Mouse (Mus musculus) kidney, embryonic 15.5 days (tissue): ENCODE data around the gene Nav3. TPM values are rescaled to one million over a fixed set of nuclear protein-coding genes. Genes with fewer than 3 reads are reported as not detected.
"Not testable (repeated sequence)": the region's sequence is repeated elsewhere in the genome, so short reads cannot be mapped to it uniquely, and the experiment has no call there.

ENCODE experiments used
- ATAC-seq: fragments of 200-750 bp; cut with Nextera tagmentation; replicated peaks from 2 replicates; pipeline ENCODE4 v1.8.0; 2017; ENCODE audit warnings: moderate TSS enrichment; ENCODE audit not compliant: low FRiP score
- H3K27ac ChIP-seq: fragments of 300-500 bp; sonication (generic); 2 replicates; pipeline ENCODE4 v1.5.1; 2015; ENCODE audit warnings: mild to moderate bottlenecking, inconsistent platforms
- H3K27me3 ChIP-seq: fragments of 300-500 bp; sonication (generic); 2 replicates; pipeline ENCODE4 v1.6.1; 2015; ENCODE audit warnings: inconsistent platforms
- H3K36me3 ChIP-seq: fragments of 300-500 bp; sonication (generic); 2 replicates; pipeline ENCODE4 v1.6.1; 2015; ENCODE audit warnings: inconsistent platforms
- H3K4me1 ChIP-seq: fragments of 300-500 bp; sonication (generic); 2 replicates; pipeline ENCODE4 v1.6.1; 2015; ENCODE audit warnings: inconsistent platforms
- H3K4me2 ChIP-seq: fragments of 300-500 bp; sonication (generic); 2 replicates; pipeline ENCODE4 v1.6.1; 2015; ENCODE audit warnings: moderate library complexity, mild to moderate bottlenecking, inconsistent platforms
- H3K4me3 ChIP-seq: fragments of 300-500 bp; sonication (generic); replicated peaks from 2 replicates; pipeline ENCODE4 v1.5.1; 2015; ENCODE audit warnings: mild to moderate bottlenecking, inconsistent platforms
- H3K9ac ChIP-seq: fragments of 300-500 bp; sonication (generic); 2 replicates; pipeline ENCODE4 v1.6.1; 2015; ENCODE audit warnings: mild to moderate bottlenecking, inconsistent platforms
- H3K9me3 ChIP-seq: fragments of 300-500 bp; sonication (generic); replicated peaks from 2 replicates; pipeline ENCODE4 v1.6.1; 2016; ENCODE audit warnings: inconsistent platforms
- WGBS: fragments of 180-500 bp; shearing (Covaris S2); methylation state at CpG from one replicate; pipeline ENCODE4 v1.1.7; 2015; ENCODE audit warnings: mixed read lengths; 5-methylcytosine and 5-hydroxymethylcytosine counted together
- polyA plus RNA-seq: library from polyadenylated mRNA; unstranded; fragments of >200 nt; fragmentation: Nextera tagmentation; extraction: Ambion mirVana; gene quantifications from 2 replicates; pipeline ENCODE4 v1.2.1, GENCODE M21; 2015

Nav3 gene
- polyA plus RNA-seq, 1 experiment from 2014 or later, result 4.6 TPM

DNA sequence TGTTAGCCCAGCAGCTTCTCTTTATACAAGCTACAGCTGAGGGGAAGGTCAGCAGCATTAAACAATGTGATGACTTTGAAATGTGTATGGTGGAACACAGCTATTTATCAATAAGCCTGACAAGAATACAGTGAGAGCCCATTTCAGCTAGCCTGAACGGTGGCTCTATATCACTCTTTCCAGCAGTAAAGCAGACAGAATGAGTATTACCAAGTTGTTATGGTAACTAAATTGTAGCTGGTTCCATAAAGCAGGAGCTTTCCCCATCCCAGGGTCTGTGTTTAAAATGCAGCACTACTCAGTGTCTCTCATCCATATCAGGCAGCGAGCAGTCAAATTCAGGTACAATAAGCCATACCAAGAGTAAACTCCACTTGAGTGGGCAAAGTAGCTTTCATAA, 27.0 kb downstream of the Nav3 start:
- no peak for ATAC-seq
- H3K4me1 ChIP-seq, result no peaks in the 10 kb centered on the region
- 68% methylated on average over 2 of the region's 2 CpGs for WGBS
- H3K4me3 ChIP-seq, result no peak overlapping the region
- H3K36me3 ChIP-seq, result no peaks in the 10 kb centered on the region
- H3K27me3 ChIP-seq, result no peaks in the 10 kb centered on the region
- H3K27ac ChIP-seq, result no peak overlapping the region
- no peak overlapping the region for H3K9ac ChIP-seq
- no peak overlapping the region for H3K4me2 ChIP-seq
- no peaks in the 10 kb centered on the region for H3K9me3 ChIP-seq

DNA sequence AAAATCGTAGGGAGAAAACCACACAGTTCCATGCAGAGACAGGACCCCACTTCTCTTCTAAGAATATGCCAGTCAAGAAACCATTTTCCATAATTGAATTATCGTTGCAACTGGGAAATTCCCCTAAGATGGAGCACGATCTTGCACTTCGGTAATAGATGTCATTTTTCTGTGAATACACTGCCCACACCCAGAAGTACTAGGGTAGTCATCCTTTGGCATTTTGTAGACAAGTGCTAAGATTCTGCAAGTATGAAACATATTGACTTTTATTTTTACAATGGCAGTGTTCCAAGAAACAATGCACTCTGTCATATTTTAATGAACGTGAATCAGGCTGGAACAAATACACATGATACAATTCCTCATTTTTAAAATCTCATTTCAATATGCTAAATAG, 34.5 kb downstream of the Nav3 start:
- Histone ChIP-seq H3K9me3 (no peaks in the 10 kb centered on the region), H3K4me1 (no peaks in the 10 kb centered on the region), H3K4me3 (no peak overlapping the region), H3K4me2 (no peak overlapping the region), H3K27ac (no peak overlapping the region), H3K36me3 (no peaks in the 10 kb centered on the region), H3K9ac (no peak overlapping the region), H3K27me3 (no peaks in the 10 kb centered on the region)
- ATAC-seq, result no peak
- 88% methylated on average over 5 of the region's 5 CpGs for WGBS

DNA sequence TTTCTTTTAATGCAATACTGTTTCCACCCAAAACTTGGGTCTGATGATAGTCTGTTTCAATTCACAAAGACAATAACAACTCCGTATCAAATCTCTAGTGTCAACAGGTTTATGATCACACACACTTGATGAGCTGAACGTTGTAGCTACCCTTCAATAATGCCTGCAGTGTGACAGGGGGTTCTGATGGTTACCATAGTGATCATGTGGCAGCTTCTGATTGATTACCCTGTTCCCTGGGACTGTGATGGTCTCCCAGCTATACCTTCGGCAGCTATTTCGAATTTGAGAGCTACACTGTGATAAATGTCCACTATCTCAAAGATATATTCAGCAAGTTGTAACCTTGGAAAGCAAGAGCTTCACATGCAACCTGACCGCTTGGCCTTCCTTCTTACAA, 39.0 kb downstream of the Nav3 start:
- no peaks in the 10 kb centered on the region for H3K27me3 ChIP-seq
- 65% methylated on average over 5 of the region's 5 CpGs for WGBS
- no peak for ATAC-seq

DNA sequence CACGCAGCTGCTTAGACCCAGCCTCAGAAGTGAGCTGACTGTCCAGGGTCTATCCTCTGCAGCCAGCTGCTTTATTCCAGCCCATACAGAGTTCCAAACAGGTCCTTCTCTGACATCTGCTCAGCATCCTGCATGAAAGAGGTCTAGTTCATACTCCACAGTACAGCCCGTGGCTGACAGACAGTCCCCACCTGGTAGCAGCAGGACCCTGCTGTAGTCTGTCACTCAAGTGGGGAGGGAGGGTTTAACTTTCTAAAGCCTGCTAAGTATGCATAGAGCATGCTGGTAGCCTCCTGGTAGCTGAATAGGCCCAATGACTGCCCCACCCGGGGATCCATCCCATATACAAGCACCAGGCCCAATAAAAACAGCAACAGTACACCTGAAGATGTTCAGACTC, 40.4 kb downstream of the Nav3 start:
- no peak overlapping the region for H3K9ac ChIP-seq
- H3K4me1 ChIP-seq, result no peaks in the 10 kb centered on the region
- 35% methylated on average over 3 of the region's 3 CpGs for WGBS
- H3K27me3 ChIP-seq, result no peaks in the 10 kb centered on the region
- H3K36me3 ChIP-seq, result no peaks in the 10 kb centered on the region
- H3K27ac ChIP-seq, result no peak overlapping the region
- H3K9me3 ChIP-seq, result no peaks in the 10 kb centered on the region
- no peak for ATAC-seq
- H3K4me2 ChIP-seq, result no peak overlapping the region
- H3K4me3 ChIP-seq, result no peak overlapping the region

More for the DNA sequence above, 39.0 kb downstream of the Nav3 start:
- Histone ChIP-seq H3K9ac (no peak overlapping the region), H3K36me3 (no peaks in the 10 kb centered on the region), H3K4me3 (no peak overlapping the region), H3K9me3 (no peaks in the 10 kb centered on the region), H3K4me1 (no peaks in the 10 kb centered on the region), H3K4me2 (no peak overlapping the region), H3K27ac (no peak overlapping the region)

DNA sequence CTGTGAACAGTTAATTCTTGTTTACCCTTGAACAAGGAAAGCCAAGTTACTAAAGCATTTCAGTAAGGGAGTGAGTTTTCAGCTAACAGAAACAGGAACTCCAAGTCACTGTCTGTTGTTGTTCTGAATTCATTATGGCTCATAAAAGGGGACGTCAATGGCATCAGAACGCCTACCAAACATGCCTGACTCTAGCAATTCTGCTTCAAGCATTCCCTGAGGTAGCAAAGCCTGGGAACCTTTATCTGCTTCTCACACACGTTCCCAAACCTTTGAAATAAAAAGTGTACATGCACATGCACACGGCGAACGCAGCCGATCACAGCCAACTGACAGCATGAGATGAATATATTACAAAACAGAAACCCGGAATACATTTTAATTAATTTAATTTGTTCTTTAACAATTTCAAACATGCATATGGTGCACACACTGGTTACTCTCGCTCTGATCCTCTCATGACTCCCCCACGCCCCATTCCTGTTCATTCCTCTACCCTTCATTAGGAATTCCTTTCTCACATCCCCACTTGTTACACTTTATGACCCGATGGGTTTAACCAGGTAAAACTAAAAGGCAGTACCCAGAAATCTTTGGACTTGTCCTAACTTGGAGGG, 42.6 kb downstream of the Nav3 start:
- Histone ChIP-seq H3K27me3 (no peaks in the 10 kb centered on the region), H3K4me1 (no peaks in the 10 kb centered on the region), H3K36me3 (no peaks in the 10 kb centered on the region), H3K9me3 (no peaks in the 10 kb centered on the region), H3K27ac (no peak overlapping the region), H3K4me2 (no peak overlapping the region), H3K9ac (no peak overlapping the region), H3K4me3 (no peak overlapping the region)
- WGBS, result 76% methylated on average over 11 of the region's 11 CpGs
- ATAC-seq, result no peak

DNA sequence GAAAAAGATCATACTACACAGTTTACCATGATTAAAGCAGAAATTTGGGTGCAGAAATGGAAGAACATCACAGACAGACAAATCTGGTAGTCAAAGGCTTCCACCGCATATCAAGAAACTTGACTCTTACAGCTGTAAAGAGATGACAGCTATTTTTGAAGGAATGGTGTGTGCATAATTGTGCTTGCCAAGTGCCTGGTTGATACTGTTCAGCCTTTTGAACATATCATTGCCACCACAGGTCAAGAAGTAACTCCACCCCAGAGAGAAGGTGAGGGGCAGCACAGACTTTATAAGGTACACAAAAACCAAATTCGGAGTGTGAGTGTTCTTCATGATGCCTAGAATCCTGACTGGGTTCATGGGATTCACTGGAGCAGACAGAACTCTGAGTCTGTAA, 53.1 kb downstream of the Nav3 start:
- no peaks in the 10 kb centered on the region for H3K4me1 ChIP-seq
- ATAC-seq, result no peak
- no peaks in the 10 kb centered on the region for H3K36me3 ChIP-seq
- H3K4me2 ChIP-seq, result no peak overlapping the region
- no peak overlapping the region for H3K4me3 ChIP-seq
- H3K27me3 ChIP-seq, result no peaks in the 10 kb centered on the region
- H3K9me3 ChIP-seq, result no peaks in the 10 kb centered on the region
- WGBS, result 90% methylated on average over 2 of the region's 2 CpGs
- H3K27ac ChIP-seq, result no peak overlapping the region
- H3K9ac ChIP-seq, result no peak overlapping the region

DNA sequence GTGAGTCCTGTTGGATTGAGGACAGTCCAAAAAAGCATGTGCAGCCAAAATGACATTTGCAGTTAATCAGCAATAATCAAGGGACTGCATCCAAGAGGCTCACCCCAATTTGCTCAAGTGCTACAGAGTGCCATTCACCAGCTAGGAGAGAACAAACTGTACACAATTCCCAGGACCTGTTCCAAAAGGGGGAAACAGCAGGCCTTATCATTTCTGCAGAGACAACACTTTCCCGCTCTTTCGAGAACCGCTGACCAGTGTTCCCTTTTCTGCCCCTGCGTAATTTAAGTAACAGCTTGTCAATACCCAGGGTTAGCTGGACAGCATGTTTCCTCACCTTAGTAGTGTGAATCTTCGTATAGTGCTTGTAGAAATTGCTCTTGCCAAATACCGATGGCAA, 55.4 kb downstream of the Nav3 start:
- 85% methylated on average over 6 of the region's 6 CpGs for WGBS
- H3K9ac ChIP-seq, result no peak overlapping the region
- ATAC-seq, result no peak

DNA sequence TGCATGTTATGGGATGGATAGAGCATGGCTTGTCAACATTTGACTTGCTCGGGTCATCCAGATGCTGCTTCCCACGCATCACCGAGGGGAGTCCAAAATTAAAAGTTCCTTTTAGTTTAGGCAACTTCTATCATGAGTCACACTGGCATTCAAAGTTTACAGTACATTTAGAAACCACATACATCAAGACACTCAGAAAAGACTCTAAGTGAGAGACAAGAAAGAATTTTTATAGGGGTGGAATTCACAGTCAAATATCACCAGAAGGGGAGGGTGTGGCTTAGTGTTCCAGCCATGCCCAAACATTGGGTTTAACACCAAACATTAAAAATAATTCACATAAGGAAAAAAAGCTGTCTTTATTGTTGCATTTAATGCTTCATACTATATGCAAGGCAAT, 57.4 kb downstream of the Nav3 start:
- 83% methylated on average over 3 of the region's 3 CpGs for WGBS
- Histone ChIP-seq H3K4me3 (no peak overlapping the region), H3K9ac (no peak overlapping the region), H3K27ac (no peak overlapping the region), H3K27me3 (no peaks in the 10 kb centered on the region), H3K9me3 (no peaks in the 10 kb centered on the region), H3K36me3 (no peaks in the 10 kb centered on the region), H3K4me1 (no peaks in the 10 kb centered on the region), H3K4me2 (no peak overlapping the region)
- ATAC-seq, result no peak

More for the DNA sequence above, 55.4 kb downstream of the Nav3 start:
- H3K27ac ChIP-seq, result no peak overlapping the region
- H3K4me3 ChIP-seq, result no peak overlapping the region
- no peaks in the 10 kb centered on the region for H3K4me1 ChIP-seq
- no peaks in the 10 kb centered on the region for H3K36me3 ChIP-seq
- no peaks in the 10 kb centered on the region for H3K27me3 ChIP-seq
- H3K9me3 ChIP-seq, result no peaks in the 10 kb centered on the region
- no peak overlapping the region for H3K4me2 ChIP-seq

DNA sequence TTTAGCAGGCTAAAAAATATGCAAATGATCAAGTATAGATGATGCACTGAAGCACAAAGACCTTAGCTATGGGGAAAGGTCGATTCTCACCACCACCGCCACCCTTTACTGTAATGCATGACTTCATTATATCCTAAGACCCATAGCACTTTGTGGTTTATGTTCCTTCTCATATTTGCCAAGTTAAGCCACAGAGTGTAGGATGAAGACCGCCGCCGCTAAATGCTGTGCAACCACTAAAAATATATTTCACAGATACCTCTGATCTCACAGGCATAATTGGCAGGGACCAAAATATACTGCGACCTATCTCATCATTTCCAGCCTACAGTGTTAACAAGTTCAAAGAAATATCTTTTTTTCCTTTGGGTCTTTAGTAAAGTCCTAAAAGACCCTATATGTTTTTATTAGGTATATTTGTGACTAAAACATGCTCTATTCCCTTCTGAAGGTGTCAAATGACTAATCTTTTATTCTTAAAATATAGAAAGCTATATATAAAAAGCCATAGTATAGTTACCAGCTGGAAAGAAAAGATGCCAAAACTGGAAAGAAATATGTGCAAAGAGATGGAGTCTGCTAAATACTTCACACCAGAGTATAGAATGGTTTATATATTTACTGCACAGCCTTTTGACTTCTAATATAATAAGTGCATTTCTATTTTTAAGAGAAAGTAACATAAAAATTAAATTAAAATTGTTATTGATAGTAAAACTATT, 69.4 kb downstream of the Nav3 start:
- Histone ChIP-seq H3K36me3 (no peaks in the 10 kb centered on the region), H3K27ac (no peak overlapping the region), H3K4me2 (no peak overlapping the region), H3K27me3 (no peaks in the 10 kb centered on the region), H3K9ac (no peak overlapping the region), H3K4me1 (no peaks in the 10 kb centered on the region), H3K9me3 (no peaks in the 10 kb centered on the region), H3K4me3 (no peak overlapping the region)
- no peak for ATAC-seq
- 89% methylated on average over 6 of the region's 6 CpGs for WGBS

DNA sequence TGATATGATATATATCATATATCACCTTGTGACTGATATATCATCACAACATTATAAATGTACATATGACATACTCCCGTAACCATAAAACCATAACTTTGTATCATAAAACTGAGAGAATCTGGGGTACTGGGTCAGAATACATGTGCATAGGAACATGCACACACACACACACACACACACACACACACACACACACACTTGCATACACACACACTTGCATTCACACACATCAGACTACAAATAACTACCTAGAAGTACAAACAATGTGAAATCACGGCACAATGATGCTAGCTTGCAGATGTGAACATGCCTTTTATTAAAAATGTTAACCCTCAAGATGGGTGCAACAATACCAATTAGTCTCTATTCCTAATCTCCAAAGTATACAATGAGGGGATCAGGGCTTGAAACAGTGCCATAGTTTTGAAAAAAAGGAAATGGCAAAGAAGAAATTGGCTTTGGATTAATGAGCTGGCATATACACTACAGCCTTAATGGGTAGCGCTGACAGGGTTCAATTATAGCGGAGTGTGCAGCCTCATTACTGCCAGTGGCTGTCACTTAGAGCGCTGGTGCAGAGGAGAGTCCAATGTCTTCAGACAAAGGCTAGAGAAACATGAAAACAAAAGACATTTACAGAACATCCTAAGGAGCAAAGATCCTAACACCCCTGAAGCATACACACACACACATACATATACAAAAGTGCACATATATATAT, 72.3 kb downstream of the Nav3 start:
- H3K36me3 ChIP-seq, H3K4me2 ChIP-seq, H3K27me3 ChIP-seq, H3K9me3 ChIP-seq, H3K4me1 ChIP-seq, H3K9ac ChIP-seq, ATAC-seq, H3K4me3 ChIP-seq, H3K27ac ChIP-seq: not testable (repeated sequence)
- WGBS, result 86% methylated on average over 5 of the region's 5 CpGs

DNA sequence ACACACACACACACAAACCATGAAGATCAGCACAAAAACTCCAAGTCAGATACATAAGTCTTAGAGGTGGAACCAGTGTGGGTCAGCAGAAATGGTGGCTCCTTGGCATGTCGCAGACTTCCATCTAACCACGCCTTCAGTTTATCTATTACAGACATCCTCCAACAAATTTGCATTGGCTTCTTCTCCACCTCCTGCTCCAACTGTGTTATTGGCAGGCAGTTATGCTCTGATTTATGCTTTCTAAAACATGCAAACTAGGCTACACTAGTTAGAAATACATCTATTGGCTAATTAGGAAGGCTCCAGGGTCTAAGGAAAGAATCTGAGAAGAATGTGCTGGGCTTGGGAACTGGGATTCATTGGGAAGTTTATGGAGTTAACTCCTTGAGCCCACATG, 75.2 kb downstream of the Nav3 start:
- H3K4me2 ChIP-seq, result no peak overlapping the region
- H3K27me3 ChIP-seq, result no peaks in the 10 kb centered on the region
- no peak for ATAC-seq
- no peak overlapping the region for H3K27ac ChIP-seq
- H3K36me3 ChIP-seq, result no peaks in the 10 kb centered on the region
- 100% methylated on average over 2 of the region's 2 CpGs for WGBS
- H3K4me3 ChIP-seq, result no peak overlapping the region
- no peak overlapping the region for H3K9ac ChIP-seq
- H3K9me3 ChIP-seq, result no peaks in the 10 kb centered on the region
- no peaks in the 10 kb centered on the region for H3K4me1 ChIP-seq

DNA sequence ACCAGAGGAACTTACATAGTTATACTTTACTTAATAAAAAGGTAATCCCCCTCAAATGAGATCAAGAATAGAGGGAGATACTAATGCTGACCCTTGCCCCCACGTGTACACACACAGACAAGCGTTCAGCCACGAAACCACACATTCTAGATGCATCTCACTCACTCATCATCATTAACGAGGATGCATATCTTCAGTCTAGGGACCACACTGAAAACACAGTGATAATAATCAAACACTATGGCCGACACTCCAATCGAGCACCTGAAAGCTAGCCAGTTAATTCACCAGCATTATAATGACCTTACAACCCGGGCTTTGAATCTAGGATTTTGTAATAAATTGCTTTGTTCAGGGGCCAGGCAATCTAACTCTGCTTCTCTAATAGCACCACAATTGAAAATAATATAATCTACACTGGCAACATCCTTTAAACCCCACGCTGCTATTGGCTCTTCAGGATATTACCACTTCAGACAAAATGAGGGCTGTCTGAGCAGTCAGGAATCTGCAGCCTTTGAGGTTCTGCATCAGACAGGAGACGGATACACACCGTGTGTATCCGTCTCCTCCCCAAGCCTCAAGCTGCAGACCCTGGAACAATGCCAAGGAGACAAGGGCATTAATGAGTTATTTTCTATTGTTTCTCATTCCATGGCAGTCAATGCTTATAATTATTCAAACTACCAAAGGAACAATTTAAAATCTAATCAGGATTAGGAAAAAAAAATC, 83.1 kb downstream of the Nav3 start:
- no peak overlapping the region for H3K27ac ChIP-seq
- 65% methylated on average over 11 of the region's 11 CpGs for WGBS
- no peak overlapping the region for H3K9ac ChIP-seq
- H3K4me2 ChIP-seq, result no peak overlapping the region
- H3K36me3 ChIP-seq, result no peaks in the 10 kb centered on the region
- no peaks in the 10 kb centered on the region for H3K27me3 ChIP-seq
- H3K4me3 ChIP-seq, result no peak overlapping the region
- ATAC-seq, result peak; percentile 56; the same call in 1 of the 2 replicates
- no peaks in the 10 kb centered on the region for H3K9me3 ChIP-seq
- H3K4me1 ChIP-seq, result no peaks in the 10 kb centered on the region
